Mouse (Mus musculus) right cerebral cortex, postnatal 4 days (tissue): ENCODE data around the gene Armc5.
A peak's percentile ranks its signal among the peaks of the same experiment; 100 is the strongest.

ENCODE experiments used
- DNase-seq: peaks from one replicate; pipeline ENCODE4 v3.0.0-alpha.2; 2022

The Armc5 gene

GRCm38 (mm10) chr7:128236856-128237592 is at the start of gene Armc5:
Gene Armc5 (plus strand): TSS chr7:128237342.
- DNase-seq, result peak; percentile 82

- DNase-seq, result no peak
Measured at GRCm38 (mm10) chr7:128201607-128202006, 35.5 kb upstream of the Armc5 start.

- DNase-seq, result no peak
Measured at GRCm38 (mm10) chr7:128203071-128203470, 34.1 kb upstream of the Armc5 start.

GRCm38 (mm10) chr7:128204179-128204578 is 33.0 kb upstream of the Armc5 start:
- no peak for DNase-seq

GRCm38 (mm10) chr7:128205695-128206094 is 31.4 kb upstream of the Armc5 start:
- no peak for DNase-seq

GRCm38 (mm10) chr7:128206152-128206551 is 31.0 kb upstream of the Armc5 start, which contains the start of gene Cox6a2:
Gene Cox6a2 (minus strand): TSS chr7:128206387.
- no peak for DNase-seq

GRCm38 (mm10) chr7:128208187-128208586 is 29.0 kb upstream of the Armc5 start:
- DNase-seq, result peak; percentile 65

GRCm38 (mm10) chr7:128209826-128210225 is 27.3 kb upstream of the Armc5 start:
- no peak for DNase-seq

- no peak for DNase-seq
Measured at GRCm38 (mm10) chr7:128219952-128220351, 17.2 kb upstream of the Armc5 start.

GRCm38 (mm10) chr7:128220936-128221335 is 16.2 kb upstream of the Armc5 start:
- no peak for DNase-seq

GRCm38 (mm10) chr7:128231741-128232140 is 5.4 kb upstream of the Armc5 start:
- DNase-seq, result no peak

- DNase-seq, result no peak
Measured at GRCm38 (mm10) chr7:128234796-128235195, 2.3 kb upstream of the Armc5 start.

- DNase-seq, result no peak
Measured at GRCm38 (mm10) chr7:128235481-128235880, 1.7 kb upstream of the Armc5 start.

- no peak for DNase-seq
Measured at GRCm38 (mm10) chr7:128236426-128236825, 716 bp upstream of the Armc5 start.

- no peak for DNase-seq
Measured at GRCm38 (mm10) chr7:128237593-128237926, 418 bp downstream of the Armc5 start.

GRCm38 (mm10) chr7:128237927-128238778 is 1.0 kb downstream of the Armc5 start, which contains the start of gene 9130023H24Rik:
Gene 9130023H24Rik (minus strand): TSS chr7:128238031.
- peak; percentile 100 for DNase-seq

- DNase-seq, result no peak
Measured at GRCm38 (mm10) chr7:128238991-128239390, 1.8 kb downstream of the Armc5 start.

GRCm38 (mm10) chr7:128240131-128240784 is 3.1 kb downstream of the Armc5 start:
- no peak for DNase-seq

- DNase-seq, result no peak
Measured at GRCm38 (mm10) chr7:128242331-128242730, 5.2 kb downstream of the Armc5 start.

GRCm38 (mm10) chr7:128243921-128244320 is 6.8 kb downstream of the Armc5 start:
- no peak for DNase-seq

GRCm38 (mm10) chr7:128244410-128245025 is 7.4 kb downstream of the Armc5 start:
- DNase-seq, result no peak

- no peak for DNase-seq
Measured at GRCm38 (mm10) chr7:128245547-128245946, 8.4 kb downstream of the Armc5 start.
